Mouse (Mus musculus) hindbrain, embryonic 10.5 days (tissue): ENCODE measurements around the gene Gm21173. TPM values are rescaled to one million over a fixed set of nuclear protein-coding genes. Genes with fewer than 3 reads are reported as not detected.
"Not testable (repeated sequence)": the region's sequence is repeated elsewhere in the genome, so short reads cannot be mapped to it uniquely, and the experiment has no call there.

Experiments
- DNase-seq: peaks from one replicate; pipeline ENCODE4 v3.0.0-alpha.2; 2017; ENCODE audit warnings: low spot score
- H3K27ac ChIP-seq: fragments of 300-500 bp; sonication (generic); 2 replicates; pipeline ENCODE4 v1.5.1; 2016; ENCODE audit warnings: mild to moderate bottlenecking, moderate library complexity
- H3K27me3 ChIP-seq: fragments of 300-500 bp; sonication (generic); 2 replicates; pipeline ENCODE4 v1.6.1; 2016; ENCODE audit warnings: mild to moderate bottlenecking; ENCODE audit not compliant: poor library complexity, insufficient read depth, severe bottlenecking
- H3K36me3 ChIP-seq: fragments of 300-500 bp; sonication (generic); 2 replicates; pipeline ENCODE4 v1.6.1; 2016; ENCODE audit warnings: mild to moderate bottlenecking, moderate library complexity
- H3K4me1 ChIP-seq: fragments of 300-500 bp; sonication (generic); replicated peaks from 2 replicates; pipeline ENCODE4 v1.6.1; 2016; ENCODE audit warnings: mild to moderate bottlenecking
- H3K4me3 ChIP-seq: fragments of 300-500 bp; sonication (generic); 2 replicates; pipeline ENCODE4 v1.5.1; 2016; ENCODE audit warnings: mild to moderate bottlenecking, moderate library complexity
- H3K9me3 ChIP-seq: fragments of 300-500 bp; sonication (generic); 2 replicates; pipeline ENCODE4 v1.6.1; 2016; ENCODE audit warnings: mild to moderate bottlenecking, moderate library complexity
- WGBS: fragments of 180-500 bp; shearing (Covaris S2); methylation state at CpG from one replicate; pipeline ENCODE4 v1.1.7; 2016; 5-methylcytosine and 5-hydroxymethylcytosine counted together
- polyA plus RNA-seq: library from polyadenylated mRNA; unstranded; fragments of >200 nt; fragmentation: Nextera tagmentation; extraction: Ambion mirVana; gene quantifications from 2 replicates; pipeline ENCODE4 v1.2.1, GENCODE M21; 2016

The Gm21173 gene
- polyA plus RNA-seq = not detected in 2 replicates

GRCm38 (mm10) chrY:76761300-76761699 lies at the start of gene Gm21173:
TSS of gene Gm21173 (plus strand) at chrY:76761600.
- H3K9me3 ChIP-seq, H3K27me3 ChIP-seq, H3K4me3 ChIP-seq, H3K36me3 ChIP-seq, H3K27ac ChIP-seq, H3K4me1 ChIP-seq, DNase-seq: not testable (repeated sequence)
- no CpG with 5 or more reads among the region's 5 CpGs for WGBS
